Mouse (Mus musculus) kidney, adult 9 months (tissue): ENCODE data around the gene Gm49354.
"Not testable (repeated sequence)": the region's sequence is repeated elsewhere in the genome, so short reads cannot be mapped to it uniquely, and the experiment has no call there.

Experiments
- DNase-seq: peaks from one replicate; pipeline ENCODE4 v3.0.0; 2022

The Gm49354 gene

DNA sequence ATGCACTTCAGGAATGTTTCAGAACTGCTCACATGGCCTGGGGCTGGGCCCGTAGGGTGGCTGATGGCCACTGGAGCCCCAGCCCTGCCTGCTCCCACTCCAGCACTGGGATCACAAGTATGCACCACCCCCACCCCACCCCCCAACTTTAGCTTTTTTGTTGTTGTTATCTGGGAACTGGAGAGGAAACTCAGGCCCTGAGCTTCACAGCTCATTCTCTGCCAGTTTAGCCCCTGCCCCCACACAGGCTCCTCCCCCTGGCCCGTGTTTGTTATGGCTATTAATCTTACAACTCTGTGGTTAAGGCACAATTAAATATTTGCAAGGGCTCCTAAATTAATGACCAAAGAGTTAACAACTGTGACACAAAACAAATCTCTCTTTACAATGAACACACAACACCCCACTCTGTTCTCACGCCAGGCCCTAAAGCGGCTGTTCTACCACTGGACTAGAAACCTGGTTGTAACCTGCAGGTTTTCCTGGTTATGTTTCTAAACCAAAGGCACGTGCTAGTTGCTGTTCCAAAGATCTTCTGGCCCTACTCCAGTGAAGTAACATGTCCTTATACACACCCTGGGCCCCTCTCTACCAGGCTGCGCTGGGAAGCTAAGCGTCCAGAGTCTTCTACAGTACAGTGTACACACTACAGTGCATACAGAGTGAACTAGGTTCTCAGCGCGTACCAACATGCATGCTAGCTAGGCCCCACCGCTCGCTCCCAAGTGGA, 15.1 kb downstream of the Gm49354 start:
- DNase-seq, result peak; percentile 89

DNA sequence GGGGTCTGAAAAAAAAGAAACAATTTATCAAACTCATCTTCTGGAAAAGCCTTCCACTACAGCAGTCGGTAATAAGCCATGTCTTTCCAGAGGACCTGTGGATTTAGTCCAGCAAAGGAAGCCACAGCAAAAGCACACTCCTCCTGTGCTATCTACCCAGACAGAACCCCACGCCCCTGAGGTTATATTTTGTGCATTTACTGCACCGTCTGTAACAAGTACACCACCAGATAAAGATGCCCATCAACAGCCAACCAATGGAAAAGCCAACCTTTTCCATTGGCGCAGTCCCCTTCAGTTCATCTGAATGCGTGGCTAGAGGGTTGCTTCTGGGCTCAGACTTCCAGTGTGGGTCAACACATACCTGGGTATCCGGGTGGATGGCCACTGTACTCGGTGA, 19.3 kb downstream of the Gm49354 start:
- DNase-seq, result no peak

DNA sequence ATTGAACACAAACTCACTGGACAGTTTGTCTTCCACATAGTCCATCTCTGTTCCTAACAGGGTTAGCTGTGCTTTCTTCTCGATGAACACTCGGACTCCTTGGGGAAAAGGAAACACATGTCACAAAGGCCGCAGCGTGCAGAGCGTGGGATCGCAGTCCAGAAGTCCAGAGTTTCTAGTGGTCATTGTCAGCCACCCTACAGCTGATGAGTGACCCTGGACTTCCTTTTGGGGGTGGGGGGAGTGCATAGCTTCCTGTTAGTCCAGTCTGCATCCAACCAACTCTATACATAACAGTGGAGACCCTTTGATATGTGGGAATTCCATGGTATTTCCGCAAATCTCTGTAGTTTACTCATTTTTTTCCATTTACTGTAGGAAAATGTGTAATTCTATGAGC, 25.1 kb downstream of the Gm49354 start:
- DNase-seq, result peak; percentile 21

DNA sequence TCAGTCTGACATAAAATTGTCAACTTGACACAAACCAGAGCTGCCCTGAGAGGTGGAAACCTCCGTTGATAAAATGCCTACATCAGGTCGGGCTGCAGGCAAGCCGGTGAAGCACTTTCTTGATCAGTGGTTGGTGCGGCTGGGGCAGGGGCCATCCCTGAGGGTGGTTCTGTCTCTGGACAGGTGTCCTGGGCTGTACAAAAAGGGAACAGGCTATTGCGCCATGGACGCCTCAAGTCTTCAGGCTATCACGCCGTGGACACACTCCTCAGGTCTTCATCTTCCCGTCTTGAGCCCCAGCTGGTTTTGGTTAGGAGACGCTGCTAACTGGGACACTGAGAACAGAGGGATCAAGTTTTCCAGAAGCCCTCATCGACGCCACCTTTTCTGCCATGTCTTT, 31.7 kb downstream of the Gm49354 start:
- DNase-seq, result no peak

DNA sequence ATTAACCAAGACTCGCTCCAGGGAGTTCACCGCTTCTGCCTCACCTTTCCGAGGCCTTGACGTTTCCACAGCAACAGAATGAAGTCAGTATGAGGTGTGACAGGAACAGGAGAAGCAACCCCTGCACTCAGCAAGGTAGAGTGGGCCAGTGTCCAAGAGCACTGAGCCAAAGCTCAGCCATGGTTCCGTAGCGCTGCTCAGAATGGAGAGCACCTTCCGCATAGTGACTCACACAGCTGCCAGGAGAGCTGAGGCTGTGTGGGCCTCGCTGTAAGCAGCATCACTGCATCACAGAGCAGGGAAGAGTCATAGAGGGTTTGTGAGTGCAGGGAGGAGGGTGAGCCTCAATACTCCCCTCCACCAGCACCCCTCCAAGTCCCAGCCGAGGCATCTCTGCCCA, 35.3 kb downstream of the Gm49354 start, which contains the start of gene 1700014D04Rik:
1700014D04Rik (minus strand) TSS at position 42 of the 400 bp plus-strand sequence.
- peak; percentile 34 for DNase-seq

DNA sequence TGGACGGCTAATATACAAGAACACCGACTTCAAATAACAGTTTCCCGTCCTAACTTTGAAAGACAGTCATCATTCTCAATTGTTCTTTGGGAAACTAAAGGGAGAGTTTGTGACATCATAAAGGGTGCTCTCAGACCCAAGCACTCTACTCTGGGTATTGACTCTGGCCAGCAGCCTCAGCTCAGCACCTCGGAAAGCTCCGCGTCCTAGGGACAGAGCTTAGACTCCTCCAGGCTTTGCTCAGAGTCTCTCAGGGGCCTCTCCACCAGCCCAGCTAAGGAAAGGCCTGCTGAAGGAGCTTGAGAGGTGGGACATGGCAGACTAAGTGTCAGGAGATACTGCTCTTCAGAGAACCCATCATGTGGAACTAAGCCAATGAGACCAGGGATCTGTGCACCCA, 35.9 kb downstream of the Gm49354 start:
- DNase-seq, result no peak

DNA sequence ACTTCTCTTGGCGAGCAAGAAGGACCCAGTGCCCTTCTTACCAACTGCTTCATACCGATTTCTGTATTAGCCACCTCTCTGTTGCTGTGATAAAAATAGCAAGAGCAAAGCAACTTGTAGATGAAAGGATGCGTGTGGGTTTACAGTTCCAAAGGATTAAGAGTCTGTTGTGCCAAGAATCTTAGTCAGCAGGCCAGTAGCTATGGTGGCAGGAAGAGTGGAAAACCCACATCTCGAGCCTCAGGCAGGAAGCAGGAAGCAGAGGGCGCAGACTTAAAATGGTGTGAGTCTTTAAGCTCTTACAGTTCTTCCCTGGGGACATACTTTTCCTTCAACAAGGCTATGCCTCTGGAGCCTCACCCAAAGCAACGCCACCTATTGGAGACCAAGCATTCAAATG, 36.6 kb downstream of the Gm49354 start:
- no peak for DNase-seq

DNA sequence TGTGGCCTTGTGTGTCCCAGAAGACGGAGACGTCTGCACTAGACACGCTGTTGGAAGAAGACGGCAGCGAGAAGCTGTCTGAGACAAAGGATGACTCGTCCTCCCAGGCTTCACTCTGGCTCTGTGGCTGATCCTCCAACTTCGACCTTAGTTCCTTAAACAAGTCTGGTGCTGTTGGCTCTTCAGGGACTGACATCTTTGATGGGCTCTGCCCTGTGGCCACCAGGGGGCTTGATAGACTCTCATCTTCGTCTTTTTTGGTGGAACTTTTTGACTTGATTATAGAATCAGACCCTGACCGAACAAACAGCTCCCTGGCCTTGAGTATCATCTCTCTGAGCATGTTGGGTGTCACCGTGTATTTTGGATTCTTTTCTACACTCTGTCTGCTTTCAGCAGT, 40.3 kb downstream of the Gm49354 start:
- DNase-seq, result no peak

DNA sequence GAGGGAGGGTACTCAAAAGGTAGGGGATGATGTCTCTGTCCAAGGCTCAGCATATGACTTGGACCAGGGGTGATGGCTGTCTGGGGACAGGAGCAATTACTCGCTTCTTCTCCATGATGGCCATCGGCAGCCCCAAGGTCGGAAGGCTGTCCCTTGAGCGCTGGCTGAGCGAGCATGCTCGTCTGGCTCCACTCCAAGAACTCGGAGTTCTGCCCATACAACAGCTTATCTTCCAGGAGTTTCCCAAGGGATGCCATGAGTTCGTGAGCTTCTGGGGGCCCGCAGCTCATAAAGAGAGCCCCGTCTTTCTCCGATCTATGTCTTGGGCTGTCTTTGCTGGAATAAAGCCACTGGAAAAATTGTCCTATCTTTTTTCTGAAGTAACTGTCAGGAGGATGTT, 40.9 kb downstream of the Gm49354 start:
- no peak for DNase-seq

DNA sequence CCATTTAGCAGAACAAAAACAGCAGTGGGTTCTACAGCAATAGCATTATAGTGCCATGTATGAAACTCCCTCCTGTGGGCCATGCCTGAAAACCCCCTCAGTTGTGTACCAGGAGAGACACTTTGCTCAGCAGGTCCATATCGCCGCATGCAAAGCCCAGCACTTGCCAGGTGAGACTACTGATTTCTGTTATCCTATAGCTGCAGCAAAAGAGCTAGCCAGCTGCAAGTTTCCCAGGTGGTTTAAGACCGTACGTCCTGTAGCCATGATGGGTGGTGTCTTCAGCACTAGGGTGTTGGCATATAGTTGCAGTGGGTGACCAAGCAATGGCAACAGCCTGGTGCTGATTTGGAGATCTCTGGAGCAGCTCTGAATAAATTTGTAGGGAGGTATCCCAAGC, 42.6 kb downstream of the Gm49354 start:
- no peak for DNase-seq

DNA sequence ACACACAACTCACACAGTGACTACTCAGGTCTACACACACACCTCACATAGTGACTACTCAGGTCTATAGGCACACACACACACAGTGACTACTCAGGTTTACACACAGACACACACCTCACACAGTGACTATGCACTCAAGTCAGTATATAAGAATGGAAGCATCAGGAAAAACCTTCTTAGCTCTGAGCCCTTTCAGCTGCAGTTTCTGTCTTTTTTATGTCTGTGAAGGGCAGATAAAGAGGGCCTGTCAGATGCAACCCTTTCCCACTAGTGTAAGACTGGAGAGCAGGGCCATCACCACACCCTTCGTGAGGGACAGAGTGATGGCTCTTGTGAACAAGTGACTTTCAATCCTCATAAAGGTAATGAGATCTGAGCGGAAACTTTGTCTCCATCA, 43.6 kb downstream of the Gm49354 start:
- no peak for DNase-seq

DNA sequence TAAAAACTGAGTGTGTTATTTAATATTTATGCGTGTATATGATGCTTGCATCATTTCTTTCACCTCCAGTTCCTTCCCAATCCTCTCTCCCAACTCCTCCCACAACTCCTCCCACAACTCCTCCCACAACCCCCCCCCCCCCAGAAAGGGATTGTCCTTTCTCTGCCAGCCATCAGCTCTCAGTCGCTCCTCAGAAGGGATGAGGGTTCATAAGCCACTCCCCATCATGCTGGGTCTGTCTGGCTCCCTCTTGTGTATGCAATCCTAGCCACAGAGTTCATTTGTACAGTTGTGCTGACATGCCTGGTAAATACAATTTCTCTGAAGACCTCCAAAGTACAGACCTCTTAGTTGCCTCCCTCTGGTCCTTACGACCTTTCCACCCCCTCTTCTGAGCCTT, 46.9 kb downstream of the Gm49354 start:
- DNase-seq, result no peak

DNA sequence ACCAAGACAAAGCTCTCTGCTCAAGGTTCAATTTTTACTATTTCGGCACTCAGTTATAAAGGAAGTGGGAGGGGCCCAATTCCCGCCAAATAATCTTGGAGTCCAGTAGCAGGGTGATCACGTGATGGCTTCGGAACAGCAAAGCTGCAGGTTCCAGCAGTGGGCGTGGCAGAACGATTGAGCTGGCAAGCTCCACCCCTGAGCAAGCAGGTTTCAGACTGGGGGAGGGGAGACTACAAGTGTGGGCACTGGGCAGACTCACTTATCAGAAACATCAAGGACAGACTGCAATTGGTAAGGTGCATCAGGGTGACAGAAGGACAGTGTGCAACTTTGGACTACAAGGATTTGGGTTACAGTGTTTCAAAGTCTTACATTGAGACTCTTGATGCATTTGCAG, 47.7 kb downstream of the Gm49354 start:
- peak; percentile 19 for DNase-seq

DNA sequence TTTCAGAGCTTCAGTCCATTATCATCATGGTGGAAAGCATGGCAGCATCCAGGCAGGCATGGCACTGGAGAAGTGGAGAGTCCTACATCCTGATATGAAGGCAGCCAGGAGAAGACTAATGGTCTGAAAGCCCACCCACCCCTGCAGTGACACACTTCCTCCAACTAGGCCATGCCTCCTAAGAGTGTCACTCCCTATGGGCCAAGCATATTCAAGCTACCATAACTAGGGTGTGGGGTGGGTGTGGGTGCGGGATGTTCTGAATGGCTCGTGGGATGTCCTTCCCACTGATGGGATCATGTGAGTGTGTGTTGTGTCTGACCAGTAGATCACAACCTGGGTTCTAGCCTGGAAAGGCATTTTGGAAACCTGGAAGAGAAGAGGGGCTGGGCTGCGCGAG, 48.1 kb downstream of the Gm49354 start:
- DNase-seq, result no peak

DNA sequence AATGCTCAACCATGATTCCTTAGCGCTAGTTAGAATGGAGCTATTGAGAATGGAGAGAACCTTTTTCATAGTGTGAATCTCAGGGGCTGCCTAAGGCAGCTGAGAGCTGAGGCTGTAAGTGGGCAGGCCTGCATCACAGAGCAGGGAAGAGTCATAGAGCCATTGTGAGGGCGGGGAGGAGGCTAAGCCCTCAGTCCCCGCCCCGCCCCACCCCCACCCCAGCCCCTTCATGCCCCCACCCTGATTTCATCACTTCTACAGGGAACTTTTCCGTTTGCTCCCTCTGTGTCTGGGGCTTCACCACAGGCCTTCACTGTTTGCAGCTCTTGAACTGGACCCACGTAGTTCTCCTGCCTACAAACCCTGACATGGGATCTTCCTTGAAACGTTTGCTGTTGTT, 50.4 kb downstream of the Gm49354 start, which contains the start of gene Spata31d1d:
Spata31d1d (minus strand) TSS at position 101 of the 400 bp plus-strand sequence.
- no peak for DNase-seq

DNA sequence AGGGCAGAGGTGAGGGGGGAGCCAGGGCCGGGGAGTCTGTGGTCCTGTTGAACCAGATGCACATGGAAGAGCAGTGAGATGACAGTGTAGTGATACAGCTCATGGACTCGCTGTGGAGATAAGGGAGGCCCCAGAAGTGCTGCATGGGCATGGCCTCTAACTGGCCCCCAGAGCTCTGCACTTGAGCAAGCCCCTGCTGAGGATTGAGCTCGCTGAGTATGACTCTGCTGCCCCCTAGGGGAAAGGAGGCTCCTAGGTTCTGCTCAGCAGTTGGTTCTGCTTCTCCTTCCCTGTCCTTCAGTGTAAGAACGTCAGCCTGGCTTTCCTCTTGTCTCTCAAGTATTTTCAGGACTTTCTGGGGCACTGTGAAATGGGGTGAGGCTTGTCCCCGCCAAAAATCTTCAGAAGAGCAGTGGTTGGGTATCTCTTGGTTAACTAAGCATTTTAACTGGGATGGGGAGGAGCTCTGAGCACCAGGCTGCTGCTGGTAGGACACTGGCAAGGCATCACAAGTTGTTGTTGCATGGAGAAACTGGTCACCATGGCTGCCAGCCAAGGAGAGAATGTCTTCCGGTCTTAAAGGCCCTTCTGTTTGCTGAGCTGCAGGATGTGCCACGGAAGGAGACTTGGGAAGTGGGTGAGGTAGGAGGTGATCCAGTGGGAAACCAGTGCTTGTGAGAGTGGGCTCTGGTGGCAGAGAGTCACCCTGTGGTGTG, 53.5 kb downstream of the Gm49354 start:
- DNase-seq, result peak; percentile 81

DNA sequence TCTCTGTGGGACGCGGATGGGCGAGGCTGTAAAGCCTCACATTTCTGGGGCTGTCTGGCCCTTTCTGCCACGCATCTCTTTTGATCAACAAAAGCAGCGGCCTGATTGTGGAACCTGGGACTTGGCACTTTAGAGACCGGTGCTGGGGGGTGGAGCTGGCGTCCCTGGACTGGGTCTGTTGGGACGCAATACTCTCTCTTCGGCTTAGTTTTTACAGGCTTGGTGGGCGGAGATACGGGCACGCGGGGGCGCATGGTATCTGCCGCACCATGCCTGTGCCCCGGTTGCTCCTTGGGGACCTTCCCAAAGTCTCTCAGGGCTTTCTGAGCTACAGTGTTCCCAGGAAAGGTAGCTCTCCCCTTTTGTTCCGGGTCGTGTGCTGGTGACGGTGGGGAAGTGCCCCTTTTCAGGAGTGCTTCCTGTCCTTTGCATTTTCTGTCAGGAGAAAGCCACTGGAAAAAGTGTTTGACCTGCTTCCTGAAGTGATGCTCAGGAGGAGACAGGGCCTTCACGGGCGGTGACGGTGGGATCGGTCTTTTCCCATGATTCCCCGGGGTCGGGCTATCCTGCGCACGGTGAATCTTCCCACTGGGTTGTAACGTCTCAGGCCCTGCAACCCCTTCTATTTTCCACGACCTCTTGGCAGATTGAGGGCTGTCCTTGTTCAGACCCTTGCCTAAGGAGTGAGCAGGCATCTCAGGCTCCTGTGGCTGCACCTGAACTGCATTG, 55.7 kb downstream of the Gm49354 start:
- DNase-seq, result no peak

DNA sequence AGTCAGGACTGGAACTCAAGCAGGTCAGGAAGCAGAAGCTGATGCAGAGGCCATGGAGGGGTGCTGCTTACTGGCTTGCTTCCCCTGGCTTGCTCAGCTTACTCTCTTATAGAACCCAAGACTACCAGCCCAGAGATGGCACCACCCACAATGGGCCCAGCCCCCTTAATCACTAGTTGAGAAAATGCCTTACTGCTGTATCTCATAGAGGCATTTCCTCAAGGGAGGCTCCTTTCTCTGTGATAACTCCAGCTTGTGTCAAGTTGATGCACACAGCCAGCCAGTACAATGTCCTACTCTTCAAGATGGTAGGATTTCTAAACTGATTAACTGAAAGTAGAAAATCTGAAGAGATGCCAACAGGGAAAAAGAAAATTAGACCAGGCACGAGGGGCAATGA, 60.0 kb downstream of the Gm49354 start:
- DNase-seq, result not testable (repeated sequence)

DNA sequence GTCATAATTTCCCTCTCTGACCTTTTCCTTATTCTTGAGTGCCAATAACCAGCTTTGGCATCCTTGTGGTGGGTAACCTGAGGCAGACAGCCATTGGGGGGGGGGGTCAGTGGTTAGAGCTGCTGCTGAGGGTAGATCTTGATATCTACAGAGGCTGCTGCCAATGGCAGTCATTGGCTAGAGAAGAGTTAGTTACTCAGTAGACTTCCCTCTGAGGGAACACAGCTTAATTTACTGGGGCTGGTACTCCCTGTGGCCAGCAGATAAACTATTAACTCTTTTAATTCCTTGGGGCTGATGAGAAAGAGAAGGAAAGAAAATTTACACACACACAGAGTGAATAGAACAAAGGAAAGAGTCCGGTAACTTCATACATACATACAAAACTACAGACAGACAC, 62.6 kb downstream of the Gm49354 start:
- DNase-seq, result no peak

DNA sequence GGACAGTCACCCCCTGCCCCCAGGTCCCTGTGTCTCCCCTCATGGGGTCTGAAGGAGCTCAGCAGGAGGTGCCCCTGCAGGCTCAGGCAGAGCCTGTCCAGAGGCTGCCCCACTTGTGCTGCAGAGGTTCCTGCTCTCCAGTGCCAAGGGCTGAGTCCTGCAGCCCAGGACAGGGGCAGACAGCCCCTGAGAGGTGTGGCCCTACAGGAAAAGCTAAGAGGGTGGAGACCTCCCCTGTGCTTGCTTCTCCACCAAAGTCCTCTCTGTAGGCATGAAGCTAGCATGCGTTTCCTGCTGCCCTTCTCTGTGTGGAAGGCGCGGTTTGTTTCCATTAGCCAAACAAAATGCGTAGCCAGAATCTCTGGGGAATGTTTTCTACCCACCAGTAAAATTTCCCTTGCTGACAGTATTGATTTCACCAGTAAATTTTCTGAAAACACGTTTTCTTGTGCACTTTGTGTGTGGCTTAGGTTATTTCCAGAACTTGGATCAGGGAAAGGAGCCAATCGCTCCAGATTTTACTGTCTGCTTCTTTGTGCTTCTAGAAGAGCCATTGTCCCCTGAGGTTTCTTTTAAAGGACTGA, 63.1 kb downstream of the Gm49354 start:
- peak; percentile 24 for DNase-seq

DNA sequence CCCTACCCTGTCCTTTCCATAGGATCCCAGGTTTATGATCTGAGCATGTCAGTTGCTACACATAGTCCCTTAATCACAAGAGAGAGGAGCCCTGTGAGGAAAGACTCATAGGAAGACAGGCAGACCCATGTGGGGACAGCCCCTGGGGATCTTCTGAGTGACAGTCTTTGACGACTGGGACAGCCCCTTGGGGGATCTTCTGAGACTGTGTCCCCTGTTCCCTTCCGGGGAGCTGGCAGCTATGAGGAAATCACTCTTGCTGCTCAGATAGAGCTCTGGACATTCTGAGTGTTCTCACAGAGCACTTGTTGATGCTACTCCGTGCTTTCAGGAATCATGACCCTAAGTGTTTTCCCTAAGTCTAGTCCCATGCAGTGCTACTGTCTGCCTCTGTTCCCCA, 68.3 kb downstream of the Gm49354 start:
- no peak for DNase-seq

DNA sequence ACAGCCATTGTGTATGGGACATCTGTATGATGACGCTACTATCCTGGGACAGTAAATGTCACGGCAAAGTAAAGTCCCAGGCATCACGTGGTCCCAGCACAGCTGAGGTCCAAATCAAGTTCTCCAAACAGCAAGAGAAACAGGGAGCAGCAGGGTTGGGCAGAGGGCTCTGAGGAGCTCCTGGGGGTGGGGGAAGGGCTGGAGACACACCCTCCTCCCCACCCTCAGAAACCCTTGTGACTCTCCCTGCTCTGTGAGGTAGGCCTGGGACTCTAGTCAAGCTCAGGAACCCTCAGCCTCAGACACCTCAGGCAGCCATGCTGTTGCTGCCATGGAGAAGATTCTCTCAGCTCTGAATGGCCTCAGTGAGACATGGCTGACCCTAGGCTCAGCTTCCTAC, 70.1 kb downstream of the Gm49354 start, which contains the start of gene Spata31d1b:
Spata31d1b (plus strand) TSS at position 301 of the 400 bp plus-strand sequence.
- not testable (repeated sequence) for DNase-seq

DNA sequence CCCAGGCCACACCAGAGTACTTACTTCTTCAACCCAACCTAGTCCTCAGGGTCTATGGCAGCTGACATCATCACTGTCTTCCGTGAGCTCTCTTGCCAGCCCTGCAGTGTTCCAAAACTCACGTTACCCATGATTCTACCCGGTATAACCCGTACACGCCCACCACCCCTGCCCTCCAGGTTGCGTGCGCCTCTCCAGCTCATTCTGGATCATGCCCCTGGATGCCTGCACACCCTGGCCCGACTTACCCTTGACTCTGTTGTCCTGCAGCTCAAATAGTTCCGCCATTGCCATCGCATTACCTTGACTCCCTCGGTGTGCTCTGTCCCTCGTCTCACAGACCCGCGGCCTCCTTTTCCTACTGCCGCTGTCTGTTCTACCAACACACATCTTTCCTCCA, 71.8 kb downstream of the Gm49354 start, which contains the start of gene Spata31d1a:
Spata31d1a (minus strand) TSS at position 101 of the 400 bp plus-strand sequence.
- no peak for DNase-seq
